8 mouse cellular contexts compared by ENCODE assay signal in the genomic region with DNA sequence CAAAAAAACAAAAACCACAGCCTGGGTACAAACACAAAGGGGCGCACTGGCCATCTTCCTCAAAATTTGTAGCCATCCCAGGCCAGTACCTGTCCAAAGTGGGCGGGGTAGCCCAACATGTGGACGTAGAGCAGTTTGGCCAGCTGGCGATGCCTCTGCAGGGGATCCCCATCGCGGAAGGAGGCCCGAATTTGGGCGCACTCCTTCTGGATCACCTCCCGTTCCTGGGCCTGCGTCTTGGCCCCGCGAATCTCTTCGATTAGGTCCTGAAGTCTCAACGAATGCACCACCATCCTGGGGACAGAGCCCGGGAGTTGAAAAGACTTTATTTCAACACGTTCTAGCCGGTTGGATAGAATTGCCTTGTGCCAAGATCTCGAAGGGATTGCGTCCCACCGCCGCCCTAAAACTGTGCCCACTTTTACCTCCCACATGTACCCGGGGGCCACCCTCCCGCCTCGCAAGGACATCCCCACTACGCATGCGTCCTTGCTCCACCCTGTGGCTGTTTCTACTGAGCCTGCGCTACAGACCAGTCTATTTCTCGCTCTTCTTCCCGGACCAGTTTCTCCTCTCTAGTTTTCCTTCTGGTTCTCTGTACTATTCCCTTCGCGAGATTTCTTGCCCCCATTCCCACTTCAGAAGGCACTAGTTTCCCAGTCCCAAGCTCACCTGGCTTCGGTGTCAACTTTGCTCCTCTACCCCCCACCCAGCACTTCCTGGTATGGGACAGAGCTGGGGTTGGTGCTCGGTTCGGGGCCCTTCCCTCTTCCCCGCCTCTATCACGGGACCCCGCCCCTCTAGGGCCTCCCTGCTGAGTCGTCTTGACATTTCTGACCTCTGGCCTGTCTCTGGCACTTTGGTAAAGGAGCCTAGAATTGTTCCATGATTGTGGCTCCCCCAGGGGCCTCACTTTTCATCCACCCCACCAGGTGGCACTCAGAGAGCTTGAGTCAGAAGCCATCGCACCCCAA. TPM values are rescaled to one million over a fixed set of nuclear protein-coding genes. Genes with fewer than 3 reads are reported as not detected.
DNase-seq lines count a peak whose midpoint lies in the region; ATAC-seq lines count a peak whose summit lies in the region.

A gene (minus strand): TSS at position 758 of the 974 bp plus-strand sequence.

- under 1% methylated on average over 39 of the region's 39 CpGs for WGBS in hindbrain, embryonic 14.5 days
- WGBS in macrophage (ENCODE audit: missing documents), result 1% methylated on average over 39 of the region's 39 CpGs

- H3K36me3 ChIP-seq in hindbrain, embryonic 14.5 days (replicated peaks; ENCODE audit: control insufficient read depth, insufficient read depth), result peaks cover 9% of the 10 kb centered on the region
- peaks cover 31% of the 10 kb centered on the region for H3K36me3 ChIP-seq in macrophage (ENCODE audit: inconsistent target)

- H3K4me2 ChIP-seq in hindbrain, embryonic 14.5 days (replicated peaks), result peak within 1 kb of the TSS; percentile 81

- peaks cover 33% of the 10 kb centered on the region for H3K4me1 ChIP-seq in hindbrain, embryonic 14.5 days (replicated peaks; ENCODE audit: control insufficient read depth, insufficient read depth, low read length)

- H3K27me3 ChIP-seq in hindbrain, embryonic 14.5 days (ENCODE audit: control insufficient read depth, insufficient read depth, low read length), result no peaks in the 10 kb centered on the region

- H3K79me2 ChIP-seq in macrophage (ENCODE audit: inconsistent target), result no peaks in the 10 kb centered on the region

- H3K4me3 ChIP-seq in hindbrain, embryonic 14.5 days (replicated peaks; ENCODE audit: low read length), result peak within 1 kb of the TSS; percentile 36
- peak within 1 kb of the TSS; percentile 65 for H3K4me3 ChIP-seq in macrophage (ENCODE audit: inconsistent target)

- peak; percentile 70 for ATAC-seq in hindbrain, embryonic 14.5 days (ENCODE audit: low FRiP score)

- peak within 1 kb of the TSS; percentile 69 for H3K9ac ChIP-seq in hindbrain, embryonic 14.5 days

- peak within 1 kb of the TSS; percentile 53 for H3K27ac ChIP-seq in hindbrain, embryonic 14.5 days
- H3K27ac ChIP-seq in macrophage, result peak within 1 kb of the TSS; percentile 75

- H3K9me3 ChIP-seq in hindbrain, embryonic 14.5 days (ENCODE audit: control insufficient read depth, low read length), result no peaks in the 10 kb centered on the region

- peak; percentile 93 for DNase-seq in R1 (ENCODE audit: low read depth, low spot score)
- DNase-seq in cerebellum, postnatal 10 days, result peak; percentile 88 to 92
- DNase-seq in frontal cortex, postnatal 25 days (ENCODE audit: low spot score in 2 of 2), result peak; percentile 70 to 78
- peak; percentile 90 for DNase-seq in hindbrain, embryonic 14.5 days (ENCODE audit: low spot score)
- DNase-seq in left cerebral cortex, adult 18-20 months (ENCODE audit: low spot score in 2 of 2), result peak; percentile 85 to 89
- peak; percentile 88 to 89 for DNase-seq in right cerebral cortex, adult 2 months (ENCODE audit: low spot score in 2 of 2)
- peak; percentile 79 for DNase-seq in urinary bladder, postnatal 25 days (ENCODE audit: low spot score)

RNA-seq across cellular contexts. Expression of the gene that starts here (rescaled TPM):
- polyA plus RNA-seq in hindbrain, embryonic 14.5 days (2014; fragmentation: Nextera tagmentation; extraction: Ambion mirVana), result 6.3 and 8.6 TPM in 2 replicates
- 10 to 100 TPM in 1 of 2 experiments, 1 to 10 TPM in 1; 9.5 to 10.2 TPM for total RNA-seq in left cerebral cortex, adult 18-20 months (2021)
- total RNA-seq in macrophage (2018; cell fraction: chromatin; rRNA removed), result 100 to 1,000 TPM in 18 of 26 experiments, 10 to 100 TPM in 8; 70.1 to 188 (median 129) TPM
- total RNA-seq in macrophage (2018; cell fraction: cytosol; rRNA removed), result 10 to 100 TPM; 24.0 to 43.2 (median 31.6) TPM
- total RNA-seq in macrophage (2018; cell fraction: nucleus; rRNA removed), result 100 to 1,000 TPM in 9 of 26 experiments, 10 to 100 TPM in 17; 38.0 to 144 (median 85.2) TPM
- 18.1 to 20.8 TPM (median 18.4 TPM) in 3 replicates for polyA plus RNA-seq in macrophage (2018)

Comparison
In these comparisons a context has a peak if more than half of its experiments do, and no peak if none do; other contexts are left out.
1. Peak in every context shown above with its lines: DNase-seq, ATAC-seq, H3K4me3 ChIP-seq and H3K27ac ChIP-seq.